Mouse (Mus musculus): ENCODE results near the gene Urb1.
"Not testable (repeated sequence)": the region's sequence is repeated elsewhere in the genome, so short reads cannot be mapped to it uniquely, and the experiment has no call there.

Gene Urb1

GRCm38 (mm10) chr16:90809975-90810715 is at the start of gene Urb1:
Gene Urb1 (minus strand): TSS chr16:90810413.
- DNase-seq: peak; percentile 99

GRCm38 (mm10) chr16:90858206-90858605 is 48.0 kb upstream of the Urb1 start:
- no peak for DNase-seq

GRCm38 (mm10) chr16:90856552-90857200 is 46.5 kb upstream of the Urb1 start:
- DNase-seq: no peak

GRCm38 (mm10) chr16:90851621-90852334 is 41.6 kb upstream of the Urb1 start:
- DNase-seq: no peak

- DNase-seq: no peak
These were observed 40.7 kb upstream of the Urb1 start for GRCm38 (mm10) chr16:90850881-90851280.

GRCm38 (mm10) chr16:90849262-90849661 is 39.0 kb upstream of the Urb1 start:
- DNase-seq: no peak

GRCm38 (mm10) chr16:90848697-90849096 is 38.5 kb upstream of the Urb1 start:
- no peak for DNase-seq

- no peak for DNase-seq
These were observed 35.4 kb upstream of the Urb1 start for GRCm38 (mm10) chr16:90845591-90845990.

GRCm38 (mm10) chr16:90845038-90845437 is 34.8 kb upstream of the Urb1 start:
- DNase-seq: no peak

GRCm38 (mm10) chr16:90842164-90842563 is 32.0 kb upstream of the Urb1 start:
- no peak for DNase-seq

- DNase-seq: no peak
These were observed 27.2 kb upstream of the Urb1 start for GRCm38 (mm10) chr16:90837431-90837830.

GRCm38 (mm10) chr16:90833041-90833791 is 23.0 kb upstream of the Urb1 start:
- DNase-seq: no peak

- no peak for DNase-seq
These were observed 22.3 kb upstream of the Urb1 start for GRCm38 (mm10) chr16:90832495-90832894.

- peak; percentile 21 to 30 for DNase-seq
These were observed 21.5 kb upstream of the Urb1 start for GRCm38 (mm10) chr16:90831676-90832075.

GRCm38 (mm10) chr16:90830686-90831439 is 20.6 kb upstream of the Urb1 start:
- DNase-seq: peak; percentile 84 to 88

GRCm38 (mm10) chr16:90829894-90830685 is 19.9 kb upstream of the Urb1 start:
- DNase-seq: peak; percentile 90 to 93

- DNase-seq: no peak
These were observed 18.9 kb upstream of the Urb1 start for GRCm38 (mm10) chr16:90829136-90829535.

- no peak for DNase-seq
These were observed 17.3 kb upstream of the Urb1 start for GRCm38 (mm10) chr16:90827498-90827897.

GRCm38 (mm10) chr16:90826457-90826856 is 16.2 kb upstream of the Urb1 start, which contains the start of gene Eva1c:
Gene Eva1c (plus strand): TSS chr16:90826719.
- no peak for DNase-seq

GRCm38 (mm10) chr16:90826041-90826440 is 15.8 kb upstream of the Urb1 start:
- no peak for DNase-seq

- DNase-seq: not testable (repeated sequence)
These were observed 13.8 kb upstream of the Urb1 start for GRCm38 (mm10) chr16:90823986-90824385.

All from cerebellum, adult 18-20 months (tissue).